Mouse (Mus musculus) midbrain, embryonic 15.5 days (tissue): ENCODE data around the gene Rassf5. TPM values are rescaled to one million over a fixed set of nuclear protein-coding genes. Genes with fewer than 3 reads are reported as not detected.

ENCODE experiments used
- ATAC-seq: fragments of 200-750 bp; cut with Nextera tagmentation; replicated peaks from 2 replicates; pipeline ENCODE4 v1.8.0; 2017; ENCODE audit warnings: moderate TSS enrichment
- H3K27ac ChIP-seq: fragments of 300-500 bp; sonication (generic); 2 replicates; pipeline ENCODE4 v1.5.1; 2015; ENCODE audit warnings: mild to moderate bottlenecking, inconsistent platforms
- H3K27me3 ChIP-seq: fragments of 300-500 bp; sonication (generic); replicated peaks from 2 replicates; pipeline ENCODE4 v1.6.1; 2015; ENCODE audit warnings: inconsistent platforms
- H3K36me3 ChIP-seq: fragments of 300-500 bp; sonication (generic); replicated peaks from 2 replicates; pipeline ENCODE4 v1.6.1; 2015; ENCODE audit warnings: inconsistent platforms
- H3K4me1 ChIP-seq: fragments of 300-500 bp; sonication (generic); 2 replicates; pipeline ENCODE4 v1.6.1; 2015; ENCODE audit warnings: inconsistent platforms
- H3K4me2 ChIP-seq: fragments of 300-500 bp; sonication (generic); 2 replicates; pipeline ENCODE4 v1.6.1; 2015; ENCODE audit warnings: inconsistent platforms, mild to moderate bottlenecking, moderate library complexity
- H3K4me3 ChIP-seq: fragments of 300-500 bp; sonication (generic); 2 replicates; pipeline ENCODE4 v1.5.1; 2015; ENCODE audit warnings: mild to moderate bottlenecking, inconsistent platforms
- H3K9ac ChIP-seq: fragments of 300-500 bp; sonication (generic); 2 replicates; pipeline ENCODE4 v1.6.1; 2015; ENCODE audit warnings: mild to moderate bottlenecking, inconsistent platforms
- H3K9me3 ChIP-seq: fragments of 300-500 bp; sonication (generic); 2 replicates; pipeline ENCODE4 v1.6.1; 2016; ENCODE audit warnings: inconsistent platforms
- WGBS: fragments of 180-500 bp; shearing (Covaris S2); methylation state at CpG from one replicate; pipeline ENCODE4 v1.1.7; 2015; ENCODE audit warnings: mixed read lengths; 5-methylcytosine and 5-hydroxymethylcytosine counted together
- polyA plus RNA-seq: library from polyadenylated mRNA; unstranded; fragments of >200 nt; fragmentation: Nextera tagmentation; extraction: Ambion mirVana; gene quantifications from 2 replicates; pipeline ENCODE4 v1.2.1, GENCODE M21; 2015

Gene Rassf5
- polyA plus RNA-seq, 1 experiment from 2014 or later = 3.6 TPM

DNA sequence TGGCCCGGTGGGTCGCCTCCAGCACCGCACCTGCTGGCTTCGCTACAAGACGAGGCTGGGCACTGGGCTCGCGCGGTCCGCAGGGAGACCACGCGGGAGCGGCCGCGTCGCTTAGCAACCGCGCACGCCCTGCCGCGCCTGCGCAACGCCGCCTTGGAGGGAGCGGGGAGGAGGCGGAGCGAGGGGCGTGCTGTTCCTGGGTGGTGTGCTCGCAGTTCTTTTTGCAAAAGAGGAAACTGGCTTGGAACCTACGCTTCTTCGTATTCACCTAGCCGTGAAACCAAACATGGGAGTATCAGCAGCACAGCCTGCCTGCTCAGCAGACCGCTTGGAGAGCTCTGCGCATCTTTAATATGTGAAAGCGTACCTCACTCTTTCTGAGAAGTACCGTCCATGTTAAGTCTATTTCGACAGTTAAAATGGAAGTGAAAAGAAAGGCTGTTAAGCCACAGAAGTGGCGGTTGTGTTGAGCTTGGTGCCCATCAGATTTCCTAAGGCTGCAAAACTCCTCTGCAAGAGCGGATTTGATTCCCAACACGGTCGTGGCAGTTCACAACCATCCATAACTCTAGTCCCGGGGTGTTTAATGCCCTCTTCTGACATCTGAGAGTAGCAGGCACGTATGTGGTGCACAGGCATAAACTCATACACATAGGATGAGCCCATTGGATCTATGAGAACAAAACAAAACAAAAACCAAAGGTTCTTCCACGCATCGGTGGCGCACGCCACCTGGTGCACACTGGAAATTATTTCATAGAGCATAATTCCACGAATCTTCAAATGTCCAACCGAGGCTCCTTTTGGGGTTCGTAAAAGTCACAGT lies 106.7 kb downstream of the Rassf5 start, which contains the start of gene Dyrk3:
Gene Dyrk3, minus strand, starts transcription at position 150 of the 826 bp plus-strand sequence.
- H3K27ac ChIP-seq = peak within 1 kb of the TSS; percentile 96
- no peaks in the 10 kb centered on the region for H3K27me3 ChIP-seq
- H3K9me3 ChIP-seq = no peaks in the 10 kb centered on the region
- peak; percentile 98 for ATAC-seq
- peak within 1 kb of the TSS; percentile 68 for H3K4me3 ChIP-seq
- 4% methylated on average over 49 of the region's 49 CpGs for WGBS
- no peaks in the 10 kb centered on the region for H3K36me3 ChIP-seq
- H3K9ac ChIP-seq = peak within 1 kb of the TSS; percentile 75
- H3K4me2 ChIP-seq = peak within 1 kb of the TSS; percentile 79
- peaks cover 44% of the 10 kb centered on the region for H3K4me1 ChIP-seq

DNA sequence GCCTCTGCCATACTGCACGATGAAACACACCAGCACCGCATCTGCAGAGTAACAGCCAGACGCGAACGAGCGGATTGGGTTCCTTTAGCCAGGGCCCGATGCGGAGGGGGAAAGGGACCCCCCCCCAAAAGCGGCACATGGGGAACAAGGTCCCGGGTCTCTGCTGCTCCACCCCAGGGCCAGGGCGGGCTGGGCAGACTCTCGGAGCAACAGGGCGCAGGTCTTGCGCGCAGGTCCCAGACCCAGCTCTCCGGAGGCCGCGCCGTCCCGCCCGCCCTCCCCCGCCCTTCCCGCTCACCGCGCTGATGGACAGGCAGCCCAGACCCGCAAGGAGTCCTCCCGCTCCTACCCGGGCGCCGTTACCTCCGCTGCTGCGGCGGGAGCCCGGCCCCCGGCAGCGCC lies 107.3 kb downstream of the Rassf5 start:
- whole genome bisulfite sequencing = 0% methylated on average over 36 of the region's 36 CpGs
- ATAC-seq = peak; percentile 91
- Histone ChIP-seq H3K27me3 (no peaks in the 10 kb centered on the region), H3K27ac (peak overlapping the region; percentile 96), H3K9ac (peak overlapping the region; percentile 75), H3K4me3 (peak overlapping the region; percentile 68), H3K9me3 (no peaks in the 10 kb centered on the region), H3K36me3 (no peaks in the 10 kb centered on the region), H3K4me2 (peak overlapping the region; percentile 79), H3K4me1 (peaks cover 44% of the 10 kb centered on the region)

DNA sequence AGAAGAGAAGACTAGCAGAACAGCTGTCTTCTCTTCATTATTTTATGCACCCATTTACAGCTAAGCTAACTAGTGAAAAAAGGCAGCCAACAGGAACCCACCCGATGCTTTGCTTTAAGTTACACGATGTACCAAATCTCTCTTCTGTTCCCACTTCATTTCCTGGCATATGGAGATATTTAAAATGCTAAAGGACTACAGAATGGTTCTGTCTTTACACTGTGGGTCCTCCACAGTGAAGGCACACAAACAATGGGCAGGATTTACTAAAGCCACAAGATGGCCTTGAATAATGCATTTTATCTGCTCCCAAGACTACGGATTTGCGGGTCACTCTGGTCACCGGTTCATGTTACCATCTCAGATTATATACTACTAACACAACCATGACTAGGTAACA lies 107.9 kb downstream of the Rassf5 start:
- Histone ChIP-seq H3K9me3 (no peaks in the 10 kb centered on the region), H3K27ac (0 out of 2 replicates have a peak overlapping the region, but pooled peaks have one; percentile 19), H3K4me3 (peak overlapping the region; percentile 68), H3K9ac (peak overlapping the region; percentile 17), H3K4me2 (peak overlapping the region; percentile 79), H3K27me3 (no peaks in the 10 kb centered on the region), H3K36me3 (no peaks in the 10 kb centered on the region), H3K4me1 (peaks cover 44% of the 10 kb centered on the region)
- WGBS = 4% methylated on average over 5 of the region's 5 CpGs
- no peak for ATAC-seq

DNA sequence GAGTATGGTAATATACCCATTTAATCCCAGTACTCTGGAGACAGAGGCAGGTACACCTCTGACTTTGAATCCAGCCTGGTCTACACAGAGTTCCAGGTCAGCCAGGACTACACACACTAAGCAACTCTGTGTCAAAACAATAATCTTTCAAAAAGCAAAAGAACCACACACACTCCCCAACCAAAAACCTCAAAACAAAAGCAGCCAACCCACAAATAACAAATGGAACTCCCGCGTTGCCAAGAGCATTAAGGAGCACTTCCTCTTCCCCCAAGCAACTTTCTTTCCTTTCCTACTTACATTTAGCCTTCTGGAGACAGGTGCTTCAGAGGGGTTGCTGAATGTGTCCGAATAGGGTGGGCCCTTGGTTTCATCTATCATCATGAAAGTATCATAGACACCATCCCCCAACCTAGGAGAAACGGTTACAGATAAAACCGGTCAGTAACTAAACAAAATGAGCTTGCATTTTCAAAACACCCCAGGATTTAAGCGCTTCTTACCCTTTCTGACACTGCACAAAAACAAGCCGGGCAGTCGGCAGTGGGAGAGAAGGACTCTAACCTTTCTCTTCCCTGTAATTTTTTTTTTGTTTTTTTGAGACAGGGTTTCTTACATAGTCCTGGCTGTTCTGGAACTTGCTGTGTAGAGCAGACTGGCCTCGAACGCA lies 109.0 kb downstream of the Rassf5 start:
- ATAC-seq = no peak
- Histone ChIP-seq H3K4me2 (peak overlapping the region; percentile 79), H3K27me3 (no peaks in the 10 kb centered on the region), H3K9me3 (no peaks in the 10 kb centered on the region), H3K4me1 (peaks cover 44% of the 10 kb centered on the region), H3K9ac (no peak overlapping the region), H3K4me3 (peak overlapping the region; percentile 68), H3K27ac (no peak overlapping the region), H3K36me3 (no peaks in the 10 kb centered on the region)
- WGBS = 80% methylated on average over 10 of the region's 10 CpGs

- H3K27ac ChIP-seq = no peak overlapping the region
- 43% methylated on average over 8 of the region's 8 CpGs for WGBS
- no peak overlapping the region; the same call in 1 of the 2 replicates for H3K4me2 ChIP-seq
- peaks cover 8% of the 10 kb centered on the region for H3K36me3 ChIP-seq
- H3K4me3 ChIP-seq = no peak overlapping the region
- peaks cover 44% of the 10 kb centered on the region for H3K4me1 ChIP-seq
- H3K9ac ChIP-seq = no peak overlapping the region
- no peak for ATAC-seq
- no peaks in the 10 kb centered on the region for H3K9me3 ChIP-seq
- H3K27me3 ChIP-seq = no peaks in the 10 kb centered on the region
These were observed 110.0 kb downstream of the Rassf5 start for GRCm38 (mm10) chr1:131134942-131135522.

GRCm38 (mm10) chr1:131134231-131134630 lies 110.8 kb downstream of the Rassf5 start:
- peaks cover 16% of the 10 kb centered on the region for H3K36me3 ChIP-seq

More at GRCm38 (mm10) chr1:131134231-131134630, 110.8 kb downstream of the Rassf5 start:
- H3K9ac ChIP-seq = no peak overlapping the region
- no peak overlapping the region for H3K4me3 ChIP-seq
- ATAC-seq = no peak
- H3K9me3 ChIP-seq = no peaks in the 10 kb centered on the region
- WGBS = 19% methylated on average over 6 of the region's 6 CpGs
- H3K4me1 ChIP-seq = peaks cover 41% of the 10 kb centered on the region
- peak overlapping the region; percentile 15; the same call in 1 of the 2 replicates for H3K4me2 ChIP-seq
- no peaks in the 10 kb centered on the region for H3K27me3 ChIP-seq
- 0 out of 2 replicates have a peak overlapping the region, but pooled peaks have one; percentile 34 for H3K27ac ChIP-seq

Other genes starting within 250 kb of the Rassf5 start
- gene Il10, start 225.4 kb downstream of the Rassf5 start, polyA plus RNA-seq = not detected in 2 replicates
- 17.9 and 22.2 TPM in 2 replicates for gene Mapkapk2, start 147.4 kb downstream of the Rassf5 start, polyA plus RNA-seq
- 15.5 and 17.8 TPM in 2 replicates for gene Dyrk3, start 106.9 kb downstream of the Rassf5 start, polyA plus RNA-seq
- gene Eif2d, start 92.1 kb downstream of the Rassf5 start, polyA plus RNA-seq = 50.7 and 53.6 TPM in 2 replicates
- 0.83 and 0.92 TPM in 2 replicates for gene Ikbke, start 34.3 kb upstream of the Rassf5 start, polyA plus RNA-seq